Mouse (Mus musculus) intestine, embryonic 16.5 days (tissue): ENCODE data around the gene Krt9. TPM values are rescaled to one million over a fixed set of nuclear protein-coding genes. Genes with fewer than 3 reads are reported as not detected.
"Not testable (repeated sequence)": the region's sequence is repeated elsewhere in the genome, so short reads cannot be mapped to it uniquely, and the experiment has no call there.

Experiments used
- ATAC-seq: fragments of 200-750 bp; cut with Nextera tagmentation; 2 replicates; pipeline ENCODE4 v1.8.0; 2017; ENCODE audit warnings: moderate TSS enrichment, moderate library complexity
- H3K27ac ChIP-seq: fragments of 300-500 bp; sonication (generic); 2 replicates; pipeline ENCODE4 v1.5.1; 2014; ENCODE audit warnings: mild to moderate bottlenecking, low read length
- H3K27me3 ChIP-seq: fragments of 300-500 bp; sonication (generic); replicated peaks from 2 replicates; pipeline ENCODE4 v1.6.1; 2014; ENCODE audit warnings: low read length, control low read depth, mixed read lengths; ENCODE audit not compliant: control insufficient read depth, insufficient read depth
- H3K36me3 ChIP-seq: fragments of 300-500 bp; sonication (generic); 2 replicates; pipeline ENCODE4 v1.6.1; 2014; ENCODE audit warnings: low read length, control low read depth; ENCODE audit not compliant: control insufficient read depth, insufficient read depth
- H3K4me1 ChIP-seq: fragments of 300-500 bp; sonication (generic); 2 replicates; pipeline ENCODE4 v1.6.1; 2014; ENCODE audit warnings: low read length, control low read depth, mixed read lengths; ENCODE audit not compliant: control insufficient read depth, insufficient read depth
- H3K4me2 ChIP-seq: fragments of 300-500 bp; sonication (generic); 2 replicates; pipeline ENCODE4 v1.6.1; 2014; ENCODE audit warnings: low read depth, low read length, control low read depth
- H3K4me3 ChIP-seq: fragments of 300-500 bp; sonication (generic); 2 replicates; pipeline ENCODE4 v1.5.1; 2014; ENCODE audit warnings: mild to moderate bottlenecking, low read length
- H3K9ac ChIP-seq: fragments of 300-500 bp; sonication (generic); 2 replicates; pipeline ENCODE4 v1.6.1; 2014; ENCODE audit warnings: low read depth, low read length
- H3K9me3 ChIP-seq: fragments of 300-500 bp; sonication (generic); 2 replicates; pipeline ENCODE4 v1.6.1; 2016; ENCODE audit warnings: low read length, control low read depth; ENCODE audit not compliant: control insufficient read depth
- WGBS: fragments of 180-500 bp; shearing (Covaris S2); extraction: QIAGEN DNeasy Blood & Tissue Kit; methylation state at CpG from one replicate; pipeline ENCODE4 v1.1.7; 2014; 5-methylcytosine and 5-hydroxymethylcytosine counted together
- polyA plus RNA-seq: library from polyadenylated mRNA; unstranded; fragments of >200 nt; fragmentation: Nextera tagmentation; extraction: Ambion mirVana; gene quantifications from 2 replicates; pipeline ENCODE4 v1.2.1, GENCODE M21; 2015

Gene Krt9
- polyA plus RNA-seq, result not detected in 2 replicates

DNA sequence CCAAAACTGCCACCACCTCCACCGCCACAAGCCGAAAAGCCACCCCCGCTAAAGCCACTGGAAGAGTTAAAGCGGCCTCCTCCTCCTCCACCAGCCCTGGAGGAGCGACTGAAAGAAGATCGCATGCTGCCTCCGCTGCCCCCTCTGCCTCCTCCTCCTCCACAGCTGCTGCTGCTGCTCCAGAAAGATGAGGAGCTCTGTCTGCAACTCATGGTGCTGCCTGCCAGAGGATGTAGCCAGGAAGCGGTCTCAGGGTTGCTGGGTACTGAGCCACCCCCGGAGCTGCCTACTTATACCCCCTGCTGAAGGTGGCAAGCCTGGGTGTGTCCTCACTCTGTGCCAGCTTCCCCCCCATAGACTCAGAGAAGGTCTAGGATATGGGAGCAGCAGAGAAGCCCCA lies at the start of gene Krt9:
Gene Krt9, minus strand, starts transcription at position 255 of the 400 bp plus-strand sequence.
- Histone ChIP-seq H3K4me1 (no peaks in the 10 kb centered on the region), H3K36me3 (no peaks in the 10 kb centered on the region), H3K9ac (no peak within 1 kb of the TSS), H3K27ac (no peak within 1 kb of the TSS), H3K27me3 (no peaks in the 10 kb centered on the region), H3K4me3 (no peak within 1 kb of the TSS), H3K4me2 (no peak within 1 kb of the TSS), H3K9me3 (no peaks in the 10 kb centered on the region)
- WGBS, result 27% methylated on average over 9 of the region's 9 CpGs
- no peak for ATAC-seq

DNA sequence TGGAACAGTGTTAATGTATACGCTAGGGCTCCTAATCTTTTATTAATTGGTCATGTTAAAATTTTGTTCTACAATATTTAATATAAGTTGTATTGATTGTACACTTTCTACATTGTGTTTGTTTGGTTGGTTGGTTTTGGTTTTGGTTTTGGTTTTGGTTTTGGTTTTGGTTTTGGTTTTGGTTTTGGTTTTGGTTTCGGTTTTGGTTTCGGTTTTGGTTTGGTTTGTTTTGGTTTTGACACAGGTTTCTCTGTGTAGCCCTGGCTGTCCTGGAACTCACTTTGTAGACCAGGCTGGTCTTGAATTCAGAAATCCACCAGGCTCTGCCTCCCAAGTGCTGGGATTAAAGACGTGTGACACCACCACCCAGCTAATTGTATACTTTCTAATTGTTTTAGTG lies 47.2 kb upstream of the Krt9 start:
- not testable (repeated sequence) for ATAC-seq, H3K27me3 ChIP-seq, H3K9ac ChIP-seq, H3K9me3 ChIP-seq, H3K27ac ChIP-seq, H3K4me2 ChIP-seq, H3K4me3 ChIP-seq, H3K4me1 ChIP-seq, H3K36me3 ChIP-seq
- WGBS, result 91% methylated on average over 4 of the region's 4 CpGs

DNA sequence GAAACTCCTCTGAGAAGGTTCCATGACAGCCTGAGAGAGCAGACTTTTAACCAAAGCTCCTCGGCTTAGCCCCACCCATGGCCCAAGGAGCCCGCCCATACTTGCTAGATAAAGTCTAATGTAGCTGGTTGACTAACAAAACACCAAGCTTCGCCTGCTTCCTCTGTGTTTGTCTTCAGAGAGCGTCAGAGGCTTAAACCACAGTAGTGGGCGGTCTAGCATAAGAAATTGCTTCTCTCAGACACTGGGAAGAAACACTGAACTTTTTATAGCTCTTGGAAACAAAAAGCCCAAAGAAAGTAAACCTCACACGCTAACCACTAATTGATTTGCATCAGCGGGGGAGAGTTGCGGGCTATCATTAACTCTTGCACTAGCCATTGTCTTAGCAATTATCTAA lies 28.7 kb upstream of the Krt9 start:
- no peaks in the 10 kb centered on the region for H3K9me3 ChIP-seq

DNA sequence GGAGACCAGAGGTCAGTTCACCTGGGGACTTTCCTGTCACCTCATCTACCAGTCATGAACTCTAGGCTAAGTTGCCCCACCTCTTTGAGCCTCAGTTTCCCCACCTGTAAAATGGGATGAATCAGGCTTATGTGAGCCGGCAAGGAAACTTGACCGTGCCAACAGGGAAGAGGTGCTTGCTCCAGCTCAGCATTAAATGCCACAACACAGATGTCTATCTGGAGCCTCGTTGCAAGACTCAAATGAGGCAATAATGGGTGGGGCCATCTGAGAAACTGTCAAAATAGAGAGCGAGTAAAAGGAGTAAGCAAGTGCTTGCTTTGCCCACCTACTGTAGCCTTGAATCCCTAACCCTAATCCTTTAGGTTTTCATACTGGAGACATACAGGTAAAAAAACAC lies 26.3 kb upstream of the Krt9 start:
- WGBS, result 82% methylated on average over 4 of the region's 4 CpGs
- no peak overlapping the region for H3K27ac ChIP-seq
- H3K36me3 ChIP-seq, result no peaks in the 10 kb centered on the region
- no peak overlapping the region for H3K4me2 ChIP-seq
- H3K9me3 ChIP-seq, result no peaks in the 10 kb centered on the region
- no peak overlapping the region for H3K9ac ChIP-seq
- 0 out of 2 replicates have a peak, but pooled peaks cover 3% of the 10 kb centered on the region for H3K27me3 ChIP-seq
- no peak for ATAC-seq
- H3K4me1 ChIP-seq, result no peaks in the 10 kb centered on the region
- H3K4me3 ChIP-seq, result no peak overlapping the region

More for the DNA sequence above, 28.7 kb upstream of the Krt9 start:
- Histone ChIP-seq H3K36me3 (no peaks in the 10 kb centered on the region), H3K4me1 (no peaks in the 10 kb centered on the region), H3K9ac (no peak overlapping the region), H3K27ac (no peak overlapping the region), H3K27me3 (no peaks in the 10 kb centered on the region), H3K4me3 (no peak overlapping the region), H3K4me2 (no peak overlapping the region)
- no peak for ATAC-seq
- WGBS, result 49% methylated on average over 8 of the region's 8 CpGs

DNA sequence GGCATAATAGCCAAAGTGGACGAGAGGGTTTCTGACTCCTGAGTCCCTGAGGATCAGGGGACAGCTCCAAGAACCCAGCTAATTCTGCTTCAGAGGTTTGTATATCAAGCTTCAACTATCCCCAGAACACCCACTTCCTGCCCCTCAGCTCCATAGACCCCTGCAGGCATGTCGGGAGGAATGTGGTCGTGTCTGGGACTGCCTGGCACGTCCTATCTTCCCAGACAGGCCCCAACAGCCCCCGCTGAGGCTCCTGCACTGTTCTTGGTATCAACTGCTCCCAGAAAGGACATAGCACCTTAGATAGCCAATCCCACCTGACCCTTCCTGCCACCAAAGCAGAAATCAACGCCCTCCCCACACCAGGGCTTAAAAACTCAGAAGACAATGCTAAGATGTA lies 15.5 kb upstream of the Krt9 start:
- Histone ChIP-seq H3K27ac (no peak overlapping the region), H3K9me3 (no peaks in the 10 kb centered on the region), H3K9ac (no peak overlapping the region), H3K4me1 (no peaks in the 10 kb centered on the region), H3K27me3 (0 out of 2 replicates have a peak, but pooled peaks cover 4% of the 10 kb centered on the region), H3K36me3 (no peaks in the 10 kb centered on the region), H3K4me3 (no peak overlapping the region), H3K4me2 (no peak overlapping the region)
- 40% methylated on average over 6 of the region's 6 CpGs for WGBS
- no peak for ATAC-seq

DNA sequence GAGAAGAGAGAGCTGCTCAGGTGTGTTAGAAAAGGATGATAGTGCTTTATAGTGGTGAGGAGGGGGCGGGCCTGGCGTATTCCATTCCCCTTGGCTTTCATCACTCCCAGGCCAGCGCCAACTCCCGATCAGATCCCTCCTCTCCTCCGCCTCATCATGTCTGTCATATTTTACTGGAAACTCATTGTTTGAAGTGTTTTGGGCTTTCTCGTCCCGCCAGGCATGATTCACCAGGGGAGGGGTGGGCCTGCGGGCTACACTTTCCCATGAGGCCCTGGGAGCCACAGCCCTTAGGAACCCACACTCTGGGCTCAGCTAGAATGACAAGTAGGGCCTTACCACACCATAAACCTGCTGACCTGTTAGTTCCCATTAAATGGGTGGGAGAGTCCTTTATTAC lies 14.5 kb upstream of the Krt9 start, which contains the start of gene Krt14:
Gene Krt14, minus strand, starts transcription at position 51 of the 400 bp plus-strand sequence.
- H3K36me3 ChIP-seq, result no peaks in the 10 kb centered on the region
- no peak within 1 kb of the TSS for H3K4me3 ChIP-seq
- no peak within 1 kb of the TSS for H3K4me2 ChIP-seq
- no peak for ATAC-seq
- 82% methylated on average over 8 of the region's 8 CpGs for WGBS
- no peak within 1 kb of the TSS for H3K27ac ChIP-seq
- H3K27me3 ChIP-seq, result 0 out of 2 replicates have a peak, but pooled peaks cover 4% of the 10 kb centered on the region
- H3K9me3 ChIP-seq, result no peaks in the 10 kb centered on the region
- H3K4me1 ChIP-seq, result no peaks in the 10 kb centered on the region
- no peak within 1 kb of the TSS for H3K9ac ChIP-seq

DNA sequence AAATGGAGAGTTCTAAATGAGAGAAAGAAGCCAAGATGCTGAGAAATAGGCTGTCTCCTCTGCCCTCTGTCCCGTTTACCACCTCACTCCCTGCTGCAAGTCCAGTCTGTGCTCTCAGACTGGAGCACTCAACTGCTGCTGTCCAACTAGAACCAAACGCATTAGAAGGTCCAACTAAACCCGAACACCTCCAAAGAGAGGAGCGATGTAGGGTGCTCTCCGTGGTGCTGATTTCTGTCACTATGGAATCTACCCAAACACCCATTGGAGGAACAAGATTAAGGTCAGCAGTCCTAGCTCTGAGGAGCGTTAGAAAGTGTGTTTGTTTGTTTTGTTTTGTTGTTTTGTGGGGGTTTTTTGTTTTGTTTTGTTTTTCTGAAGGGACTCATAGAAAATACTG lies 10.4 kb upstream of the Krt9 start:
- H3K27me3 ChIP-seq, result 0 out of 2 replicates have a peak, but pooled peaks cover 4% of the 10 kb centered on the region
- no peaks in the 10 kb centered on the region for H3K9me3 ChIP-seq
- H3K36me3 ChIP-seq, result no peaks in the 10 kb centered on the region
- WGBS, result 17% methylated on average over 6 of the region's 6 CpGs
- H3K9ac ChIP-seq, result no peak overlapping the region
- no peak overlapping the region for H3K4me2 ChIP-seq
- no peaks in the 10 kb centered on the region for H3K4me1 ChIP-seq
- H3K4me3 ChIP-seq, result no peak overlapping the region
- no peak for ATAC-seq
- no peak overlapping the region for H3K27ac ChIP-seq

DNA sequence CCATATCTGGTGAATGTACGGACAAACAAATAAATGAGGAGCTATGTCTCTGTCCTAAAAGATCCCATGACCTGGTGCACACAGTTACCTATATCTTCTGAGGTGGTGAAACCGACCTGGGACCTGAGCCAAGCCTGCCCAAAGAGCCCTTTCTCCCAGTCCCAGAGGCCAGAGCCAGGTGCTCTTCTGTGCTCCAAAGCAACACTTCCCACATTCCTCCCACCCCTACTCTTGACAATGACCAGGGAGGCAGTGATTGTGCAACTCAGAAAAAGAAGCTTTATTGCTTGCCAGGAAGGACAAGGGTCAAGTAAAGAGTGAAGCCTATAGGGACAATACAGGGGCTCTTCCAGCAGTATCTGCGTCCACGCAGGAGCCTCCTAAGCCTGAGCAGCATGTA lies 9.9 kb upstream of the Krt9 start:
- Histone ChIP-seq H3K27me3 (0 out of 2 replicates have a peak, but pooled peaks cover 4% of the 10 kb centered on the region), H3K36me3 (no peaks in the 10 kb centered on the region), H3K4me3 (no peak overlapping the region), H3K9ac (no peak overlapping the region), H3K4me1 (no peaks in the 10 kb centered on the region), H3K9me3 (no peaks in the 10 kb centered on the region), H3K27ac (no peak overlapping the region), H3K4me2 (no peak overlapping the region)
- 71% methylated on average over 4 of the region's 4 CpGs for WGBS
- peak; percentile 48; the same call in 1 of the 2 replicates for ATAC-seq

DNA sequence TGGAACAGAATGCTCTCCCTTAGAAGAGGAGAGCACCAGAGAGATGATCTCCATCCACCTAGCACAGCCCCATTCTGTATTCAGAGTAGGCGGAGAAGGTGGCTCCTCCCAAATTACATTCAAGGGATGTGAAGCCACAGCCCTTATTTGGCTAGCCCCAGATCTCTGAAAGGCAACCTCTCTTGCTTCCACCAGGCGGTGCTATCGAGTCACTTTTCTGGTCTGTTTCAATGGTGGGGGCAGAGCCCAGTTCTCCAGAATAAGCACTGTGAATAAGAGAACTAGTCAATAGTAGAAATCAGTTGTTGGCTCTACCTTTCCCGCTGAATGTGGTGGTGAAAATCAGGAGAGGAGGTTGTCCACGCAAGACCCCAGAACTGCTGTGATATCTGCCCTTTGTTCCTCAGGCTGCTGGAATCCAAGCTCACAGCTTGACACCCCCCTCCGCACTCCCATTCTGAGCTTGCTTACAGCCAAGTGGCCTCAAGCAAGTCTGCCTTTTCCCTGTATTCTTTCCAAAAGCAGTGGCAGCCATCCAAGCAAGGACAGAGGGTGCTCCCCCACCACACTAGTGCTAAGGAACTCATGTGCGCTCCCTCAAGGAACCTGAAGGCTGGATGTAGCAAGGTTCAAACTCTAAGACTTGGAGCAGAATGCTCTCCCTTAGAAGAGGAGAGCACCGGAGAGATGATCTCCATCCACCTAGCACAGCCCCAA lies 7.2 kb upstream of the Krt9 start:
- 45% methylated on average over 8 of the region's 8 CpGs for WGBS
- Histone ChIP-seq H3K4me1 (no peaks in the 10 kb centered on the region), H3K4me3 (no peak overlapping the region), H3K27ac (no peak overlapping the region), H3K9ac (no peak overlapping the region), H3K27me3 (0 out of 2 replicates have a peak, but pooled peaks cover 4% of the 10 kb centered on the region), H3K9me3 (no peaks in the 10 kb centered on the region), H3K36me3 (no peaks in the 10 kb centered on the region), H3K4me2 (no peak overlapping the region)
- ATAC-seq, result no peak
